Mouse (Mus musculus) hindbrain, embryonic 10.5 days (tissue): ENCODE data around the gene Ttn. TPM values are rescaled to one million over a fixed set of nuclear protein-coding genes. Genes with fewer than 3 reads are reported as not detected.

Experiments
- DNase-seq: peaks from one replicate; pipeline ENCODE4 v3.0.0-alpha.2; 2017; ENCODE audit warnings: low spot score
- H3K27ac ChIP-seq: fragments of 300-500 bp; sonication (generic); 2 replicates; pipeline ENCODE4 v1.5.1; 2016; ENCODE audit warnings: mild to moderate bottlenecking, moderate library complexity
- H3K27me3 ChIP-seq: fragments of 300-500 bp; sonication (generic); 2 replicates; pipeline ENCODE4 v1.6.1; 2016; ENCODE audit warnings: mild to moderate bottlenecking; ENCODE audit not compliant: poor library complexity, insufficient read depth, severe bottlenecking
- H3K36me3 ChIP-seq: fragments of 300-500 bp; sonication (generic); 2 replicates; pipeline ENCODE4 v1.6.1; 2016; ENCODE audit warnings: mild to moderate bottlenecking, moderate library complexity
- H3K4me1 ChIP-seq: fragments of 300-500 bp; sonication (generic); replicated peaks from 2 replicates; pipeline ENCODE4 v1.6.1; 2016; ENCODE audit warnings: mild to moderate bottlenecking
- H3K4me3 ChIP-seq: fragments of 300-500 bp; sonication (generic); 2 replicates; pipeline ENCODE4 v1.5.1; 2016; ENCODE audit warnings: mild to moderate bottlenecking, moderate library complexity
- H3K9me3 ChIP-seq: fragments of 300-500 bp; sonication (generic); 2 replicates; pipeline ENCODE4 v1.6.1; 2016; ENCODE audit warnings: mild to moderate bottlenecking, moderate library complexity
- WGBS: fragments of 180-500 bp; shearing (Covaris S2); methylation state at CpG from one replicate; pipeline ENCODE4 v1.1.7; 2016; 5-methylcytosine and 5-hydroxymethylcytosine counted together
- polyA plus RNA-seq: library from polyadenylated mRNA; unstranded; fragments of >200 nt; fragmentation: Nextera tagmentation; extraction: Ambion mirVana; gene quantifications from 2 replicates; pipeline ENCODE4 v1.2.1, GENCODE M21; 2016

The Ttn gene
- polyA plus RNA-seq, 1 experiment from 2014 or later, result 0.10 TPM

- no peaks in the 10 kb centered on the region for H3K4me1 ChIP-seq
- no peaks in the 10 kb centered on the region for H3K27me3 ChIP-seq
- no peak overlapping the region for H3K27ac ChIP-seq
- no peak overlapping the region for H3K4me3 ChIP-seq
- no peaks in the 10 kb centered on the region for H3K9me3 ChIP-seq
- H3K36me3 ChIP-seq, result no peaks in the 10 kb centered on the region
- WGBS, result 91% methylated on average over 12 of the region's 12 CpGs
- DNase-seq, result no peak
Measured at GRCm38 (mm10) chr2:76881406-76881805, 100.9 kb downstream of the Ttn start.

DNA sequence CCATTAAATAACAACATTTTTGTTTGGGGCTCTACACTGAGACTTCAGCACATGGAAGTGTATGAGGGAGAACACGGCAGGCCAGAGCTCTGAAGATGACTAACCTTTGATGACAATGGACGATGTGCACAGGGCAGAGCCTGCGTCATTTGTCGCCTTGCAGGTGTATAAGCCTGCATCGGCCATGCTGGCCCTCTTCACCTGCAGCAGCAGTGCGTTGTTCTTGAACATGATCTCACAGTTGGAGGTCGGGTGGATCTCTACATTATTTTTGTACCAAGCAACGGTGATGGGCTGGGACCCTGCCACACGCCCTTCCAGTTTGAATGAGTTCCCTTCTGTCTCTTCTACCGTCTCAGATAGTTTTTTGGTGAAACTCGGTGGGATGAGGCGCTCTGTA is 106.8 kb downstream of the Ttn start:
- H3K36me3 ChIP-seq, result no peaks in the 10 kb centered on the region
- 93% methylated on average over 12 of the region's 12 CpGs for WGBS

GRCm38 (mm10) chr2:76866928-76867327 is 115.4 kb downstream of the Ttn start:
- no peak overlapping the region for H3K4me3 ChIP-seq
- H3K36me3 ChIP-seq, result no peaks in the 10 kb centered on the region
- no peak overlapping the region for H3K27ac ChIP-seq
- 26% methylated on average over 4 of the region's 4 CpGs for WGBS
- no peaks in the 10 kb centered on the region for H3K9me3 ChIP-seq
- no peak for DNase-seq
- H3K4me1 ChIP-seq, result no peaks in the 10 kb centered on the region
- no peaks in the 10 kb centered on the region for H3K27me3 ChIP-seq

More for the DNA sequence above, 106.8 kb downstream of the Ttn start:
- no peak overlapping the region for H3K27ac ChIP-seq
- no peak overlapping the region for H3K4me3 ChIP-seq
- no peaks in the 10 kb centered on the region for H3K9me3 ChIP-seq
- H3K27me3 ChIP-seq, result no peaks in the 10 kb centered on the region
- H3K4me1 ChIP-seq, result 0 out of 2 replicates have a peak, but pooled peaks cover 3% of the 10 kb centered on the region
- no peak for DNase-seq

GRCm38 (mm10) chr2:76865497-76865896 is 116.8 kb downstream of the Ttn start:
- no peak for DNase-seq
- 89% methylated on average over 2 of the region's 2 CpGs for WGBS
- Histone ChIP-seq H3K9me3 (no peaks in the 10 kb centered on the region), H3K27me3 (no peaks in the 10 kb centered on the region), H3K36me3 (no peaks in the 10 kb centered on the region), H3K27ac (no peak overlapping the region), H3K4me3 (no peak overlapping the region), H3K4me1 (no peaks in the 10 kb centered on the region)

GRCm38 (mm10) chr2:76861327-76861726 is 121.0 kb downstream of the Ttn start:
- H3K4me3 ChIP-seq, result no peak overlapping the region
- no peaks in the 10 kb centered on the region for H3K9me3 ChIP-seq
- H3K4me1 ChIP-seq, result no peaks in the 10 kb centered on the region
- H3K27ac ChIP-seq, result no peak overlapping the region
- no peak for DNase-seq
- H3K36me3 ChIP-seq, result no peaks in the 10 kb centered on the region
- no peaks in the 10 kb centered on the region for H3K27me3 ChIP-seq

- 85% methylated on average over 4 of the region's 4 CpGs for WGBS
- Histone ChIP-seq H3K27me3 (no peaks in the 10 kb centered on the region), H3K27ac (no peak overlapping the region), H3K4me3 (no peak overlapping the region), H3K36me3 (no peaks in the 10 kb centered on the region), H3K4me1 (no peaks in the 10 kb centered on the region), H3K9me3 (no peaks in the 10 kb centered on the region)
- DNase-seq, result no peak
Measured at GRCm38 (mm10) chr2:76850066-76850465, 132.3 kb downstream of the Ttn start.

DNA sequence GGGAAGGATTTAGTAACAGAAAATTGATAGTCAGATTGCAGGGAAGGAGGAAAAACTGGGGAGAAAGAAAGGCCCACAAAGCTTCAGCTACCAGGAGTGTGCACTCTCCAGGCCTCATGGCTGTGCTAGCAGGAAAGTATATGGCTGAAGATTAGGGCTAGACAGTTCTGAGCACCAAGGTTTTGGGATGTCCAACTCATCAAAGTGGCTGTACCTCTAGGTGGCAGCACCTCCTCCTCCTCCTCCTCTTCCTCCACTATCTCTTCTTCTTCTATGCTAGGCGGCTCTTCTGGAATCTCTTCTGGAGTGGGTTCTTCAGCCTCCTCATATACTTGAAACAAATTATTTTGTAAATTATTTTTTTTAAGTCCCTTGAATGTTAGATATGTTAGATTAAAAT is 139.2 kb downstream of the Ttn start:
- no peaks in the 10 kb centered on the region for H3K9me3 ChIP-seq
- no peak for DNase-seq
- no peak overlapping the region for H3K4me3 ChIP-seq
- H3K27me3 ChIP-seq, result no peaks in the 10 kb centered on the region
- WGBS, result 65% methylated on average over 1 of the region's 1 CpGs
- no peaks in the 10 kb centered on the region for H3K36me3 ChIP-seq
- H3K27ac ChIP-seq, result no peak overlapping the region
- H3K4me1 ChIP-seq, result no peaks in the 10 kb centered on the region

DNA sequence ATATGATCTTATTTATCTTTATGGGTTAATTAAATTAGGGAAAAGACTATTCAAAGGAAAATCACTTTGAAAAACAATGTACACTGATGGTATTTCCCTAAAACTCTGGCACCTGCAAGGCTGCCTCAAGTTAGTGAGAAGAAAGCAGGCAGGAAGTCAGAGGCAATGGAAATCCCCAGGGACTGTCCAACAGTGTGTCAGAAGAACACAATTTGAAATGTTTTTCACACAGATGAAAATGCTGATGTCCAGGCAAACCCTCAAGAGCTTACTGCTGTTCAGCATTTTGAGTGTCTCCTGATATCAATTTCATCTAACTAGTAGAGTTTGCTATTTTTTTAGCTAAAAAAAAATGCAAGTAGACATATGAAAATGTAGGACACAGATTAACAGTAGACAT is 161.9 kb downstream of the Ttn start:
- no peaks in the 10 kb centered on the region for H3K36me3 ChIP-seq
- no peak overlapping the region for H3K4me3 ChIP-seq

GRCm38 (mm10) chr2:76817796-76818195 is 164.6 kb downstream of the Ttn start:
- H3K27ac ChIP-seq, result no peak overlapping the region
- no peaks in the 10 kb centered on the region for H3K36me3 ChIP-seq
- no peaks in the 10 kb centered on the region for H3K4me1 ChIP-seq
- H3K4me3 ChIP-seq, result no peak overlapping the region
- H3K27me3 ChIP-seq, result no peaks in the 10 kb centered on the region
- WGBS, result 21% methylated on average over 2 of the region's 2 CpGs
- no peaks in the 10 kb centered on the region for H3K9me3 ChIP-seq
- no peak for DNase-seq

More for the DNA sequence above, 161.9 kb downstream of the Ttn start:
- DNase-seq, result no peak
- Histone ChIP-seq H3K27me3 (no peaks in the 10 kb centered on the region), H3K27ac (no peak overlapping the region), H3K9me3 (no peaks in the 10 kb centered on the region), H3K4me1 (no peaks in the 10 kb centered on the region)

DNA sequence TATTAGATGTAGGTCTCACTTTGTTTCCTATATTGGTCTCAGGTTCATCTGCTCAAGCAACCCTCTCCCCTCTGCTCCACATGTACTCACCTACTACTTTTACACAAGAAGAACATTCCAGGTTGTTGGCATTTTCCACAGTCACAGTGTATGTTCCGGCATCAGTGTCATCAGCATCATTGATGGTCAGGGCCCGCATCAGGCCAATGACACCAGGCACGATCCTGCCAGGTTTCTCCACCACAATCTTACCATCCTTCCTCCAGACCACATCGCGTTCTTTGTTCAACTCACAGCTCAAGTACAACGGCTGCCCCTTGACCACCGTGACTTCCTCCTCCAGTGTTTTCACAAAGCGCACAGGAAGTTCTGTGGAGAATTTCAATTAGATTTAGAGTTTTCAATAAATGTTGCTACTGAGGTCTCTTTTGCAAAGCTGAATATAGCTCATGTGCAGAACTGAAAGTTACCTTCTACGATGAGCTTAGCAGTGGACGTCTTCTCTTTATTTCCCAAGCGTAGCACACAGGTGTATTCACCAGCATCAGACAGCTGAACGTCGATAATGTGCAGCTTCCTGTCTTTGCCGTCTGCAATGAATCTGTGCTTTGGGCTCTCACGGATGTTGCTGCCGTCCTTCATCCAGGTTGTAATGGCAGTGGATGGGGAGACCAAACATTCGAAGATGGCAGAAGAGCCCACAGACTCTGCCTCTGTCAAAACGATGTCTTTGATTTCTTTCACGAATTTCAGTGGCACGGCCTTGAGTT is 168.1 kb downstream of the Ttn start:
- Histone ChIP-seq H3K36me3 (no peaks in the 10 kb centered on the region), H3K27ac (no peak overlapping the region), H3K27me3 (no peaks in the 10 kb centered on the region), H3K9me3 (no peaks in the 10 kb centered on the region), H3K4me1 (no peaks in the 10 kb centered on the region), H3K4me3 (no peak overlapping the region)
- DNase-seq, result no peak
- 94% methylated on average over 20 of the region's 20 CpGs for WGBS

DNA sequence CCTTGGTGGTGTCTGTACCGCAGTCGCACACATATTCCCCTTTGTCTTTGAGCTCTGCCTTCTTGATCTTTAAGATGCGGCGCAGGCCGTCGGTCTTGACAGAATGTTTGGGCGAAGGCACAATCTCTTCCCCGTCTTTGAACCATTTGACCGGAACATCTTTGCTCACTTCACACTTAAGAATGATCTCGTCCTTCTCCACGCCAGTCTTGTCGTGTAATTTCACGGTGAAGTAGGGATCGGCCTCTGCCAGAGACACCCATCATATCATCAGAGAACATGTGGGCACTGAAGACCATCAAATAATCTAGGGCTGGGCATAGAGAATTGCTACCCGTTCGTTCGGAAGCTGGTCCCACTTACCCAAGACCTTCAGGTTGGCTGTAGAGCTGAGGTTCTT is 171.2 kb downstream of the Ttn start:
- WGBS, result 96% methylated on average over 17 of the region's 17 CpGs

GRCm38 (mm10) chr2:76808334-76808733 is 174.0 kb downstream of the Ttn start:
- H3K36me3 ChIP-seq, result no peaks in the 10 kb centered on the region
- no peak for DNase-seq

More for the DNA sequence above, 171.2 kb downstream of the Ttn start:
- DNase-seq, result no peak
- Histone ChIP-seq H3K27me3 (no peaks in the 10 kb centered on the region), H3K36me3 (no peaks in the 10 kb centered on the region), H3K4me1 (no peaks in the 10 kb centered on the region), H3K27ac (no peak overlapping the region), H3K4me3 (no peak overlapping the region), H3K9me3 (no peaks in the 10 kb centered on the region)

GRCm38 (mm10) chr2:76807284-76807683 is 175.1 kb downstream of the Ttn start:
- DNase-seq, result no peak
- Histone ChIP-seq H3K9me3 (no peaks in the 10 kb centered on the region), H3K36me3 (no peaks in the 10 kb centered on the region), H3K27ac (no peak overlapping the region), H3K4me1 (no peaks in the 10 kb centered on the region), H3K4me3 (no peak overlapping the region), H3K27me3 (no peaks in the 10 kb centered on the region)
- WGBS, result 81% methylated on average over 7 of the region's 7 CpGs

More at GRCm38 (mm10) chr2:76808334-76808733, 174.0 kb downstream of the Ttn start:
- WGBS, result 93% methylated on average over 10 of the region's 10 CpGs
- H3K4me1 ChIP-seq, result no peaks in the 10 kb centered on the region
- no peak overlapping the region for H3K4me3 ChIP-seq
- no peaks in the 10 kb centered on the region for H3K27me3 ChIP-seq
- H3K27ac ChIP-seq, result no peak overlapping the region
- no peaks in the 10 kb centered on the region for H3K9me3 ChIP-seq

- DNase-seq, result no peak
- no peak overlapping the region for H3K27ac ChIP-seq
- H3K9me3 ChIP-seq, result no peaks in the 10 kb centered on the region
- no peaks in the 10 kb centered on the region for H3K4me1 ChIP-seq
- H3K4me3 ChIP-seq, result no peak overlapping the region
- no peaks in the 10 kb centered on the region for H3K27me3 ChIP-seq
- WGBS, result 82% methylated on average over 9 of the region's 9 CpGs
- no peaks in the 10 kb centered on the region for H3K36me3 ChIP-seq
Measured at GRCm38 (mm10) chr2:76806861-76807260, 175.5 kb downstream of the Ttn start.
